Mouse (Mus musculus): Measurements from ENCODE around the gene Tubgcp6.

DNA sequence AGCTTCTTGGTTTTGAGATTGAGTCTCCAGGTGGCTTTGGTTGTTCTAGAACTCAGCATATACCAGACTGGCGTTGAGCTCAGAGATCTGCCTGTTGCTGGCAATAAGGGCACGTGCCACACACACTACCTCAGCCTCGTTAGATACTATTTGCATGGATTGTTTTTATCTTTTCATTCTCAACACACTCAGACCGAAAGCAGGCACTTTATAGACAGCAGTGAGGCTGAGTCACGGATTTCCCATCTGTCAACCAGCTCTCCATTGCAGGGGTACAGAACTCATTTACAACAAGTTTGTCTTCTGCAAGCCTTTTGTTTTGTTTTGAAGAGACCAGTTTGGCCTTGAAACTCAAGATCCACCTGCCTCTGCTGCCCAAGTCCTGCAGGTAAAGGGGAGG lies 25.5 kb downstream of the Tubgcp6 start:
- no peak for TF ChIP-seq CTCF (IDR thresholded peaks at IDR 0.05)
- TF ChIP-seq EP300 (IDR thresholded peaks at IDR 0.05) = no peak
